Mouse (Mus musculus) cerebellum, adult (tissue): ENCODE measurements around the gene Nod1.

Experiments
- ATAC-seq: cut with Nextera tagmentation; 2 replicates; pipeline ENCODE4 v1.9.2; 2017; ENCODE audit warnings: mild to moderate bottlenecking, moderate library complexity, mixed read lengths; ENCODE audit not compliant: insufficient number of reproducible peaks, low FRiP score, low TSS enrichment

Gene Nod1

DNA sequence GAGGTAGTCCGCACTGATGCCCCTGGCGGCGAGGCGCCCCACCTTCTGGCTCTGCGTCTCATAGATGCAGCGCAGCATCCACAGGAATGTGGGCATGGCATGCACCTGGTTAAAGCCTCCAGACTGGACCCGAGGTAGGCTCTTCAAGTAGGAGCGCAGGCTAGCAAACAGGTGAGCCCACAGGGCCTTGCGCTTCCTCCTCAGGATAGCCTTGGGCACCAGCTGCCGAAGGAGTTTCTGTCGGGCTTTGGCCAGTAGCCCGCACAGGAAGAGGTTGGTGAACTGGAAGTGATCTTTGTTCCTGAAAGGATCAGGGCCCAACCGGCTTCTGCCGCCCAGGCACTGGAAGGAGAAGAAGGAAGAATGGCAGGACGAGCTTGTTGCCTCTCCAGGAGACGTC, 29.1 kb downstream of the Nod1 start:
- no peak for ATAC-seq

DNA sequence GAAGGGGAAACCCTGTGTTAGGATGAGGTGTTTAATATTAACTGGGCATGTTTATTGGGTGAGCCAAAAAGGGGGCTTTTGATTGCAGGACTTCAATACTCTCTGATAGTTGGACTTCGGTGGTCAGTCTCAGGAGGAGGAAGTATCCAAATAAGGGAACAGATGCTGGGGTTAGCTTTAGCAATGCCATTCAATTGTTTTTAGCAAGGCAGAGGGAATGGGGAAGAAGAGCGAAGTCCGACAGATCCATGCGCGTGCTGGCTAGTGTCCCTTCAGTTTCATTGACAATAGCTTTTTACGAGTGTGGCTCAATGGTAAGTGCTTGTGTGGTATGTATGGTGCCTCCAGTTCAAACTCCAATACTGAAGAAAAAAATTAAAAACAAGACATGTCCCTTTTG, 31.3 kb downstream of the Nod1 start:
- no peak for ATAC-seq

DNA sequence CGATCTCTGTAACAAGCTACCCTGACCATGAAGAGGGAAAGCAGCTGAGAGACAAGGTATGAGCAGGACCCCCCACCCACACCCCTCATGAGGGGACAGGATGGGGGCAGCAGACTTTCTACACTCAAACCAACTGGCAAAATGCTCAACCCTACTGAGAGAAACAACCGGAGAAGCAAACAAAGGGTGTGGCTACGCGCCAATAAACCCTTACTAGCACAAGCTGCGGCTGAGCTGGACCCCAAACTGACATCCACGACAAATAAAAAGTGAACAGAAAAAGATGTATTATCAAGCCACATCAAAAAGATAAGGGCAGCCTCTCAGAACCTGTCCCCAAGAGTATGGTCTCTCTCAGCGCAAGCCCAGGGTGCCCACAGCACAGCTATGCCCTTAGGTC, 32.3 kb downstream of the Nod1 start:
- no peak for ATAC-seq

DNA sequence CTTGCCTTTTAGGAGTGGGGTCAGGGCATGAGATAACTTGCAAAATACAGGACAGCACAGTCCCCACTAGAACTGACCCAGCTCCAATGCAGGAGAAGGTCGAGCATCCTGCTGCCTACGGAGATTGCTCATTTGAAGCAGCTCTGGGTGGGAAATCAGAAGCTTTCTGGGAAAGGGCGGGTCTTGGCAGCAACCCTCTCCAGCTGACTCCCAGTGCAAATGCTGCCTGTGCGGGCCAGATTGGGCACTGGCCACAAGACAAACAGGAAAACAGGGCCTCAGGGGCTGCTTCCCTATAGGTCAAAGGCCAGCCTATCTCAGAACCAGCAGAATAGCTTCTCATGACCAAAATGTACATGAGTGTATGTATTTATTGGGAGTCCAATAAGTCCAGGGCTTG, 32.8 kb downstream of the Nod1 start:
- no peak for ATAC-seq

DNA sequence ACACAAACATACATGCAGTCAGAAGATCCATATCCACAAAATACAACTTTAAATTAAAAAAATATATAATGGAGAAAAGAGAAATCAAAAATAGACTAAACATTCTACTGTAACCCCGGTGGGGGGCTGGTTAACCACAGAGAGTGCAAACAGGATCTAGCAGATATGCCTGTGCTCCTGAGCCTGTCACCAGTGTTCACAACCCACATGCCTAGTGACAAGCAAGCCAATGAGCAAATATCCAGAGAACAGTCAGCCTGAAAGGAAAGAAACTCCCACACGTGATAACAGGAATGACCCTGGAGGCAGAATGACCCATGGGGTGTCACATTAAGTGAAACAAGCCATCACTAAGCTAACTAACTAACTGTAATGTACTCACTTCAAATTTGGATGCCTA, 35.9 kb downstream of the Nod1 start:
- ATAC-seq, result no peak

DNA sequence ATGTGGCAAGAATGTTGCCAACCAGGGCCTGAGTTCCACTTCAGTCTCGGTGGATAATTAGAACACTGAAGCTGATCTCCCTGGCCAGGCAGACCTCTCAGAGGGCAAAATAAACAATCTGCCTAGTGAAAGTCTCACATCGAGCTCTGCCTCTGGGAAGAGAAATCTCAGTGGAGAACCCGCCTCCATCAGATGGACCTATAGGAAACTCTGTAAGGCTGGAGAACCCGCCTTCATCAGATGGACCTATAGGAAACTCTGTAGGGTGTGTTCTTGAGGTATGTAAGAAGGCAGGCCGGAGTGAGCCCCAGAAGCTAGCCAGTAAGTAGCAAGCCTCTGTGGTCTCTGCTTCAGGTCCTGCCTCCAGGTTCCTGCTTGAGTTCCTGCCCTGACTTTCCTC, 37.5 kb downstream of the Nod1 start:
- ATAC-seq, result no peak

DNA sequence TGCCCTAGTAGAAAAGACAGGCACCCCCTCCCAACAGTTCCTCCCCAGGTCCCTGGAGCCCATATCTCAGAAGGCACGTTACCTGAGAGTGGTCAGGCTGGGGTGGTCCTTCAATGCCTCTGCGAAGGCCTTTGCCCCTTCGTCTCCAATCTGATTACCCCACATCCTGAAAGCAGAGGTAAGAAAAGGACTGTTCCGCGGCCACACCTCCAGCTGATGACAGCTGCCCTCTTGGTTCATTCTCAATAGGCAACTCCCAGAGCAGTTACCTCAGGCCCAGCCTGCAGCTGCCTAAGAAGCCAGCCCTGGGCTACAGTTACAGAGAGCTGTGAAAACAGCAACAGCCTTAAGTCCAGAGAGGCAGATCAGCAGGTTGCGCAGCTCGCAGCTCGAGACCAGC, 38.1 kb downstream of the Nod1 start:
- no peak for ATAC-seq

DNA sequence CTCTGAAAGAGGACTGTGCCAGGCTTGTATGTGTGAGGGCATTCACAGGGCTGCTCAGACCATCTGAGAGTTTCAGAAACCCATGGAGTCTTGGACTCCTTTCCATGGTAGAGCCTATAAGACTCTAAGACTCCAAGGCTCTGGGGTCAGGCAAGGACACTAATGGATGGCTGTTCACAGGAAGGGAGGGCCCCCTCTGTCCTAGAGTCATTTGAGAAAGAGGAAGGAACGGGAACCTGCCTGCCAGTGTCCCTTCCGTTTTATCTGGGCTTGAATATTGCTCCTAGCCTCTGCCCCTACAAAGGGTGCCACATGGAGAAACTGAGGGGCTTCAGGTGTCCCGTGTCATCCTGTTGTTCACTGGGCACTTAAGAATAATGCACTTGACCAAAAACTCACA, 38.5 kb downstream of the Nod1 start:
- ATAC-seq, result no peak

DNA sequence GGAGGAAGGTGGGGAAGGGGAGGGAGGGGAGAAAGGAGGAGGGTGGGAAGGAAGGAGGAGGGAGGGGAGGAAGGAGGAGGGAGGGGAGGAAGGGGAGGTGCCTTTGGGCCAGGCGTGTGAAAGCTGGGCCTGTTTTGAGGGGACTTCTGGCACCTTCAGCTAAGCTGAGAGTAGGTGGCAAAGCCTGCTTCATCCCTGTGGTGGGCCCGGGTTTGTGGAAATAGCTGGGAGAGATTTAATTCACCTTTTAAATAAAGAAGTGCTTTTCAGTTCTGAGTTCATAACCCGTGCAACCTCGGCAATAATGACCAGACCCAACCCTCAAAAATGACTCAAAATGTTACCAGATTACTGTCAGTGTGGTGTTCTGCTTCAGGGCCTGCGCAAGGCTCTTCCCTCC, 39.2 kb downstream of the Nod1 start:
- no peak for ATAC-seq

DNA sequence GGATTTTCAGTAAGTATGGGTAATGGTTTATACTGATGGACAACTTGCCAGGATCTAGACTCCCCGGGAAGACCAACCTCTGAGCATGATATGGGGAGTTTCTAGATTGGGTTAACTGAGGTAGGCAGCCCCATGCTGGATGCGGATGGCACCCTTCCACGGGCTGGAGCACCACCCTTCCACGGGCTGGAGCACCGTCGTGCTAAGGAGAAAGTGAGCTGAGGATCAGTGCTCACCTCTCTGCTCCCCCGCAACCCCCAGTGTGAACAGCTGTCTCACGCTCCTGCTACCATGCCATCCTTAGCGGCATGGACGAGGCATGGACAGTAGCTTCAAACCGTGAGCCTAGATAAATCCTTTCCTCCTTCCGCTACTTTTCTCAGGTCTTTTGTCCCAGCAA, 39.9 kb downstream of the Nod1 start:
- no peak for ATAC-seq

DNA sequence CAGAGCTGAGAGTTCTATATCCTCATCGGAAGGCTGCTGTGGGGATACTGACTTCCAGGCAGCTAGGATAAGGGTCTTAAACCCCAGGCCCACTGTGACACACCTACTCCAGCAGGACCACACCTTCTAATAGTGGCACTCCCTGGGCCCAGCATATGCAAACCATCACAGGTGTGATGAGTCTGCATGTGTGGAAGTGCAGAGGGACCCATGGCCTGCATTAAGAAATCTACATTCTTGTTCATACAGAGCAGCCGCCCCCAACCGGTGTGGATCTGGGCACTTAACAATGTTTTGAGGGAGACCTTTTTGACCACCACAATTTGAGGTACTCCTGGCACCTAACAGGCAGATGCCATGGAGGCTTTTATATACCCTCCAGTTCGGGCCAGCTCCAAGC, 40.8 kb downstream of the Nod1 start:
- ATAC-seq, result no peak

DNA sequence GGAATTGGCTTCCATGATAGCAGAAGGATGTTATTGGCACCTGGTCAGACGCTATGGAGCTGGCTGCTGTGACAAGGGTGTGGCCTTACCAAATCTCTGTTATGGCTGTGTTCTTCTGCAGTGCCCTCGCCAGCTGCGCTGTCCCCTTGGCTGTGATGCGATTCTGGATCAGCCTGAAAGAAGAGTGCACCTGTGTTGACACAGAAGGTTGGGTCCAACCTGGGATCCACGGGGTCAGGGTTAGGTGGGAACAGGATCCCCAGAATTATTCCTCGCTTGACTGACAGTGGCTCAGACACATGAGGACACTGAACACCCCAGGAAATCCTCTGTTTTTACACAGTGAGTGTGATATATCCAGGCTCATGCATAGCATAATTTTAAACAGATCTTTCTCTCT, 44.5 kb downstream of the Nod1 start:
- no peak for ATAC-seq

DNA sequence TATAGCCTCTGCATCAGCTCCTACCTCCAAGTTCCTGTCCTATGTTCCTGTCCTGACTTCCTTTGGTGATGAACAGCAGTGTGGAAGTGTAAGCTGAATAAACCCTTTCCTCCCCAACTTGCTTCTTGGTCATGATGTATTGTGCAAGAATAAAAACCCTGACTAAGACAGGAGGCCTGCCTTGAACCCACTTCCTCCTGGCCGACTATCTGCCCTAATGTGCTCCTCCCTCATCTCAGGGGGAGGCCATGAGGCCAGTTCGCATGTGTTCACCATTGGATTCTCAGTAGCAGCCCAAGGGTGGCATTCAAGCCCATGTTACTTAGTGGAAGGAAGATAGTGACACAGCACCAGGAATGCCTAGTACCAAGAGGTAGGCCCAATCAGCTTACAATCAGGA, 45.5 kb downstream of the Nod1 start:
- no peak for ATAC-seq

DNA sequence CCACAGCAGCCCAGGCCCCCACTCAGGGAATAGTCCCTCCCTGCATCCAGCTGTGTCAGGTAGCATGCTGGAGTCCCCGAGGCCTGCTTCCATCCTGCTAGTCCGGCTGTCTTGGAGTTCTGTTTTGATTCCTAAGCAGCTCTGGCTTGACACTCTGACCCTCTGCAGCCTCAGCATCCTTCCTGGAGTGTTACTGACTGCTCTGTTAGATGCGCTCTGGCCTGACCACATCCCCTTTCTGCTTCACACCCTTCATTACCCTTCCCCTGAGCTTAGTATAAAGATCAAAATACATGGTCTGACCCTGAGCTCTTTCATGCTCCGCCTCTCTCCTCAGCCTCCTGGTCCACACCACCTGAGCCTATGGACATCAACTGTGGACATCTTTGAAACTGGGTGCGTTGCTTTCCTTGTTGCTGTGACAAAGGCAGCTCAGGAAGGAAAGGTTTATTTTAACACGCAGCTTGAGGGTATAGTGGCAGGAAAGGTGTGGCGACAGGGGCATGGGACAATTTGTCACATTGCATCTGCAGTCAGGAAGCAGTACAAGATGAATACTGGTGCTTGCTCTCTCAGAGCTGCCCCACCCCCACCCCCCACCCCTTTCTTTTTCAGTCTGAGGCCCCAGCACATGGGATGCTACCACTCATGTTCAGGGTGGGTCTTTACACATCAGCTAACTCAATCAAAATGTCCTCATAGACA, 46.5 kb downstream of the Nod1 start:
- ATAC-seq, result no peak

DNA sequence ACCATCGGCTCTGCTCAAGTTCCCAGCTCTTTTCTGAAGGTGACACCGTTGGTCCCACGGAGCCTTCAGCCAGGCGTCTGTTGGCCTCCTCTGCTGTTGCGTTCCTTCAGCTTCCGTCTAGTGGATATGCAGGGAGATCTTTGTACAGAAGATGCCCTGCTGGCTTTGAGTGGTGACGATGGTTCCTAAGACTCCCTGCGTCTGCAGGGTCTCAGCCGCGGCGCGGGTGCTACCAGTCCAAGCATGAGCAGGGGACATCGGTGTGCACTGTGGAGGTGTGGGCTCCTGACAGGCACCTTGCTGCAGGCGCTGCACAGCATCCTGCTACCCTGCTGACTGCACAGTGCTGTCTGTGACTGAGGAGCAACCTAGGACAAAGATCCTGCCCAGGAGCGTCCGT, 47.9 kb downstream of the Nod1 start:
- no peak for ATAC-seq

DNA sequence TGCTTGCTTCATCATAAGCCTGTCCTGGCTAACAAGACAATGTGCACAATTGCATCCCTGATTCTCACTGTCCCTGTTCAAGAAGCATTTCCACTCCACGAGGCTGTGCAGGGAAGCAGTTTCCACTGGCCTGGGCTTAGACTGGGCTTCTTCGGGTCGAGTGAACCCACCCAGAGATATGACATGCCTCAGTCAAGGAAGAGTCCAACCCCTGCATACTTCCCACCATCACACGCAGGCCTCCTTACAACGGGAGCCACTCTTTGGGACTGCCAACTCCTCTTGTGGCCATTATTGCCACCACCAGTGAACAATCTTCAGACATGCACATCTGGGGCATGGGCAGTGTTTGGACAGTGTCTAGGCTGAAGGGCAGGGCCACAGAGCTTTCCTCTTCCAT, 53.9 kb downstream of the Nod1 start:
- no peak for ATAC-seq

DNA sequence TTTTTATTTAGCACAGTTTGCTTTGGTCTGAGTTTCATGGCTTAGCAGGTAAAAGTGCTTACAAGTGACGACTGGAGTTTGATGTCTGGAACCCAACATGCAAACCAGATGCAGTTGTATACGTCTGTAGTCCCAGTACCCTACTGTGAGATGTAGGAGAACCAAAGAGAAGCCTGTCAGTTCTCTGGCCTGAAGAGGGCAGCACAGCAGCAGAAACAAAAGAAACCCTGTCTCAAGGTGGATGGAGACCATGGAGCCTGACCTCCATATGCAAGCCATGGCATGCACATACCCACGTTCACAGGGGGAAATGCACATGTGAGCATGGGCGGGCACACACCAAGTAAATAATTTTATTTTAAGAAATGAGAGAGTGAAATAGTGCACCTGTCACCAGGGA, 54.9 kb downstream of the Nod1 start:
- ATAC-seq, result peak; percentile 66

DNA sequence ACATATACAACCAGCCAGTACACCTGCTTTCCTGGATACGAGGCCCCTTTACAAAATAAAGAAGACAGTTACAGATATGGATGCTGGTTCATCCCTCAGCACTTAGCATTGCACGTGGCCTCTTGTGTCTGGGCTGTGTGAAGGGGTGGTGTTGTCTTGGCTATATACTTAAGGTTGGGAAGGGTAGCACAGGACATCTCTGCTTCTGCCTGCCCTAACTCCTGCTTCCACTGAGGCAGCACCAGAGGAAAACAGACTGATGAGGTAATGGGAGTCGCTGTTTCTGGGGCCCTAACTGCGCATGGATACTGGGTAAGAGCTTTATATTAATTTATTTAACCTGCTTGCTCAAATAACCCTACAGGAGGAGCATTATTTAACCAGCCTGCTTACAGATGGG, 55.5 kb downstream of the Nod1 start:
- no peak for ATAC-seq

DNA sequence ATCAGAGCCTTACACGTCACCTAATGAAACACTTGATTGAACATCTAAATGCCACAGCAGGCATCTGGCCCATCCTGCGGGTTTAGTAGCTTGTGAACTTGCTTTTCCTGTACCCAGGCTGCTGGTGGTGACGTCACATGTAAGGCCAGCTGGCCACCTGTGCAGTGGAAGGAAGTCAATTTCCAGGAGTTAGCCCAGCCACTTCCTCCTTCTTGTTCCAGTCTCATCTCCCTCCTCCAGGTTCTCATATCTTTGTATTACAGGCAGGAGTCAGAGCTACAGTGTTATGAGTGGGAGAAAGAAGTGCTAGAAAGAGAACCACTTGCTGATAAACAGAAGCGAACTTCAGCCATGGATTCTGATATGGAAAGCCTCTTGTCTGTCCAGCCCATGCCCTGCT, 56.2 kb downstream of the Nod1 start:
- no peak for ATAC-seq

DNA sequence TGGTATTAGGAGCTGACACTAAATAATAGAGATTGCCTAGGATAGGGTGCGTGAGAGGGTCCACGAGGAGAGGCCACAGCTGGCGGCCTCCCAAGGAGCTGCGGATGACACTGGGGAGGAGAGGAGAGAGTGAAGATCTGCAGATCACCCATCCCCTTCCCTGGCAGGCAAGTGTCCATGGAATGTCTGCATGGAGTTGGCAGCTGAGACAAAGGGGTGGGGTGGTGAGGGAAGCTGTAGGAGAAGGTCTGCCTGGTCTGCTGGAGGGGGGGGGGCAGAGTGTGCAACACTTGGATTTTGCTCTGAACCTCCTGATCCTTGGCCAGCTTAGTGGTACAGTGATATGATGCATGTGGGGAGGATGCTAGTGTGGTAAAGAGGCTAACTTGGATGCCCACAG, 57.4 kb downstream of the Nod1 start:
- ATAC-seq, result no peak

DNA sequence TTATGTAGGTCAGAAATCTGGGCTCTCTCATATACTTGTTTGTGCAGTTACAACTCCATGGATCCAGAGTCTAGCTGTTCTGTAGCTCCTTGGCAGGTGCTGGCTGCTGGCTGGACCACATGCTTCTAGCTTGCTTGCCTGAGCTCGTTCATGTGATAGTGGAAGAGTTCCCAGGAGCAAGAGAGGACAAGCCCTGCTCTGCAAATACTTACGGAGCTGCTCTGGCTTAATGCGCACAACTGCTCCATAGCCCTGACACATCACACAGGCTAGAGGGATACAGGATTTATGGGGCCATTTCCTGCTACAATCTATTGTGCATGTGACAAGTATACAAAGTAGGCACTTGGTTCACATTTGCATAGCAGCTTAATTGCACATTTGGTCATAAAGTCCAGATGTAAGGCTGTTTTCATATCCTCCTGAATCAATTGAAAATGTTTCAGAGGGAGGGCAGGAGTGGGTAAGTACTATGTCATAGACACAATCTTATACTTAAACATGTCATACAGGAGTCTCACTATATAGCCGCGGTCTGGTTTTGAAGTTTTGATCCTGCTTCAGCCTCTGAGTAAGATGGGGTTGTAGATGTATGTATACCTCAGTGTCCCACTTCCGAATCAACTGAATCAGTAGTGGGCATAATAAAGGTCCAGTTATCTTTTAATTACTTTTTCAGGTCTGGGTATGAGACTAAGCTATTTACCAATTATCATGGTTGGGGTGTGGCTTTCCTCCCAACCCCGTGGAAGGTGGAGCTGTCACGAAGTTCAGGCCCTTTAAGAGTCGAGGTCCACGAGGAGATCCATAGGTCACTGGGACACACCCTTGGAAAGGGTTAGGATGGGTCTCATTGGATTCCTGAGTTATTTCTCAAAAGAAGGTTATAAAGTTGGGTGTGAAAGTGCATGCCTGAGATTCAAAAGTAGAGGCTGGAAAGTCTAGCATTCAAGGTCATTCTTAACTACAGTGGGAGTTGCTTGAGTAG, 66.1 kb downstream of the Nod1 start:
- no peak for ATAC-seq

DNA sequence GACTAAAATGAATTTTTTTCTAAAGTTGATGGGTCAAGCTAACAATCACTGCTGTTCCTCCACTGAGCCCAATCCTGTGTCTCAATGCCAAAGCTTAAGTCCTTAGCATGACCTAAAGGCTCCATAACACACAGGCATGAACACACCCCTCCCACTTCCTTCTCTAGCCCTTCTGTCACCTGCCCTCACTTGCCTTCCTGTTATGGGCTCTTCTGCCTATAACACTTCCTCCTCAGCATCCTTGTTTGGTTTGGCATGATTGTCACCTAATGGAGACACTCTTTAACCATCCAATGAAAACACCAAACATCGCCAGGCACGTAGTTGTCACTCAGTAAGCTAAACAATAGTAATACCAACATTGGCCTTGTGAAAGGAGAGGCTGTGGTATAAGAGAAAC, 69.9 kb downstream of the Nod1 start:
- ATAC-seq, result no peak
